Mouse (Mus musculus): ENCODE data around the gene Slc25a21. TPM values are rescaled to one million over a fixed set of nuclear protein-coding genes. Genes with fewer than 3 reads are reported as not detected.

Gene Slc25a21
- polyA plus RNA-seq, 1 experiment from 2014 or later = 5.1 TPM

- Histone ChIP-seq H3K9ac (ENCODE audit: low read depth, low read length) (no peak overlapping the region), H3K4me1 (replicated peaks; ENCODE audit: insufficient read depth, low read length) (peaks cover 2% of the 10 kb centered on the region; the same call in 1 of the 2 replicates), H3K4me2 (ENCODE audit: low read length) (no peak overlapping the region), H3K27me3 (ENCODE audit: insufficient read depth, low read length) (peaks cover 95% of the 10 kb centered on the region), H3K27ac (no peak overlapping the region), H3K36me3 (ENCODE audit: insufficient read depth, low read length) (no peaks in the 10 kb centered on the region), H3K4me3 (replicated peaks; ENCODE audit: low read depth, low read length) (no peak overlapping the region), H3K9me3 (replicated peaks; ENCODE audit: low read length) (no peaks in the 10 kb centered on the region)
- DNase-seq (ENCODE audit: low spot score) (no peak), ATAC-seq (replicated peaks; ENCODE audit: low FRiP score, low read depth) (no peak)
- TF ChIP-seq CTCF (IDR thresholded peaks at IDR 0.05; ENCODE audit: low read depth) = no peak
- 3% methylated on average over 16 of the region's 16 CpGs for WGBS
These were observed 506.9 kb downstream of the Slc25a21 start for GRCm38 (mm10) chr12:56690366-56690765.

GRCm38 (mm10) chr12:56689736-56690135 is 507.5 kb downstream of the Slc25a21 start:
- no peaks in the 10 kb centered on the region for H3K36me3 ChIP-seq (ENCODE audit: insufficient read depth, low read length)
- no peaks in the 10 kb centered on the region for H3K9me3 ChIP-seq (replicated peaks; ENCODE audit: low read length)
- WGBS = under 1% methylated on average over 25 of the region's 25 CpGs
- H3K27ac ChIP-seq = no peak overlapping the region
- peak; percentile 65 for TF ChIP-seq CTCF (IDR thresholded peaks at IDR 0.05; ENCODE audit: low read depth)
- peak; percentile 52 for DNase-seq (ENCODE audit: low spot score)
- H3K4me2 ChIP-seq (ENCODE audit: low read length) = no peak overlapping the region
- no peak for ATAC-seq (replicated peaks; ENCODE audit: low FRiP score, low read depth)
- H3K9ac ChIP-seq (ENCODE audit: low read depth, low read length) = no peak overlapping the region
- H3K4me3 ChIP-seq (replicated peaks; ENCODE audit: low read depth, low read length) = no peak overlapping the region
- no peaks in the 10 kb centered on the region for H3K4me1 ChIP-seq (replicated peaks; ENCODE audit: insufficient read depth, low read length)
- H3K27me3 ChIP-seq (ENCODE audit: insufficient read depth, low read length) = peaks cover 91% of the 10 kb centered on the region

- Histone ChIP-seq H3K27me3 (ENCODE audit: insufficient read depth, low read length) (peaks cover 91% of the 10 kb centered on the region), H3K4me2 (ENCODE audit: low read length) (no peak overlapping the region), H3K36me3 (ENCODE audit: insufficient read depth, low read length) (no peaks in the 10 kb centered on the region), H3K9me3 (replicated peaks; ENCODE audit: low read length) (no peaks in the 10 kb centered on the region), H3K9ac (ENCODE audit: low read depth, low read length) (no peak overlapping the region), H3K4me1 (replicated peaks; ENCODE audit: insufficient read depth, low read length) (no peaks in the 10 kb centered on the region), H3K27ac (no peak overlapping the region), H3K4me3 (replicated peaks; ENCODE audit: low read depth, low read length) (no peak overlapping the region)
- no peak for DNase-seq (ENCODE audit: low spot score)
- TF ChIP-seq CTCF (IDR thresholded peaks at IDR 0.05; ENCODE audit: low read depth) = no peak
- ATAC-seq (replicated peaks; ENCODE audit: low FRiP score, low read depth) = no peak
- WGBS = 3% methylated on average over 10 of the region's 10 CpGs
These were observed 507.9 kb downstream of the Slc25a21 start for GRCm38 (mm10) chr12:56689331-56689730.

GRCm38 (mm10) chr12:56688920-56689319 is 508.4 kb downstream of the Slc25a21 start:
- ATAC-seq (replicated peaks; ENCODE audit: low FRiP score, low read depth) = no peak
- 2% methylated on average over 8 of the region's 8 CpGs for WGBS
- no peak for DNase-seq (ENCODE audit: low spot score)

GRCm38 (mm10) chr12:56688482-56688840 is 508.8 kb downstream of the Slc25a21 start:
- WGBS = 4% methylated on average over 10 of the region's 10 CpGs
- Histone ChIP-seq H3K27me3 (ENCODE audit: insufficient read depth, low read length) (peaks cover 91% of the 10 kb centered on the region), H3K27ac (no peak overlapping the region), H3K9me3 (replicated peaks; ENCODE audit: low read length) (no peaks in the 10 kb centered on the region), H3K36me3 (ENCODE audit: insufficient read depth, low read length) (no peaks in the 10 kb centered on the region), H3K9ac (ENCODE audit: low read depth, low read length) (no peak overlapping the region), H3K4me3 (replicated peaks; ENCODE audit: low read depth, low read length) (no peak overlapping the region), H3K4me2 (ENCODE audit: low read length) (no peak overlapping the region), H3K4me1 (replicated peaks; ENCODE audit: insufficient read depth, low read length) (no peaks in the 10 kb centered on the region)
- ATAC-seq (replicated peaks; ENCODE audit: low FRiP score, low read depth) (no peak), DNase-seq (ENCODE audit: low spot score) (no peak)
- no peak for TF ChIP-seq CTCF (IDR thresholded peaks at IDR 0.05; ENCODE audit: low read depth)

More at GRCm38 (mm10) chr12:56688920-56689319, 508.4 kb downstream of the Slc25a21 start:
- no peak for TF ChIP-seq CTCF (IDR thresholded peaks at IDR 0.05; ENCODE audit: low read depth)
- H3K4me3 ChIP-seq (replicated peaks; ENCODE audit: low read depth, low read length) = no peak overlapping the region
- H3K4me1 ChIP-seq (replicated peaks; ENCODE audit: insufficient read depth, low read length) = no peaks in the 10 kb centered on the region
- no peak overlapping the region for H3K27ac ChIP-seq
- H3K27me3 ChIP-seq (ENCODE audit: insufficient read depth, low read length) = peaks cover 92% of the 10 kb centered on the region
- no peak overlapping the region for H3K4me2 ChIP-seq (ENCODE audit: low read length)
- H3K9ac ChIP-seq (ENCODE audit: low read depth, low read length) = no peak overlapping the region
- H3K9me3 ChIP-seq (replicated peaks; ENCODE audit: low read length) = no peaks in the 10 kb centered on the region
- H3K36me3 ChIP-seq (ENCODE audit: insufficient read depth, low read length) = no peaks in the 10 kb centered on the region

- ATAC-seq (replicated peaks; ENCODE audit: low FRiP score, low read depth) (no peak), DNase-seq (ENCODE audit: low spot score) (no peak)
- no peaks in the 10 kb centered on the region for H3K9me3 ChIP-seq (replicated peaks; ENCODE audit: low read length)
- no peak for TF ChIP-seq CTCF (IDR thresholded peaks at IDR 0.05; ENCODE audit: low read depth)
- H3K9ac ChIP-seq (ENCODE audit: low read depth, low read length) = no peak overlapping the region
- 5% methylated on average over 15 of the region's 15 CpGs for WGBS
- H3K27me3 ChIP-seq (ENCODE audit: insufficient read depth, low read length) = peaks cover 88% of the 10 kb centered on the region
- no peak overlapping the region for H3K27ac ChIP-seq
- no peak overlapping the region for H3K4me3 ChIP-seq (replicated peaks; ENCODE audit: low read depth, low read length)
- H3K4me1 ChIP-seq (replicated peaks; ENCODE audit: insufficient read depth, low read length) = no peaks in the 10 kb centered on the region
- no peaks in the 10 kb centered on the region for H3K36me3 ChIP-seq (ENCODE audit: insufficient read depth, low read length)
- no peak overlapping the region for H3K4me2 ChIP-seq (ENCODE audit: low read length)
These were observed 509.4 kb downstream of the Slc25a21 start for GRCm38 (mm10) chr12:56687640-56688481.

Measured in kidney, postnatal 0 days (tissue).